Mouse (Mus musculus): Measurements from ENCODE around the gene Ptprt.

DNA sequence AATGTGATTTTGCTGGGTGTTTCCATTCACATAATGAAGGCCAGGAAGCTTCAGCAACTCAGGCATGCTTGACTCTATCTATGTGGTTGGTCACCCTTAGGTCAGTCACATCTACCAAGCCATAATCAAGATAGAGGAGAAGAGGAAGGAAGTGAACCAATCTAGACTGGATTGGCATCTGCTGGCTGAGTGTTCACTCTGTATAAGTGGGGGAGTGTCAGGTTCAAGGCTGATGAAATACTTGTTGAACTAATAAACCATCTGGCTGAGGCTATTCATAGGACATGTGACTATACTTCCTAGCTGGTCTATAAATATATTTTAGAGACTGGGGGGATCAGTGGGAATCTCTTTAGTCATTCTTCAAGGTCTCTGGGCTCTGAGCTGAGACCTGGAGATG, 1086.5 kb downstream of the Ptprt start:
- TF ChIP-seq CTCF (IDR thresholded peaks at IDR 0.05 in 2 of 3, conservative IDR thresholded peaks at IDR 0.05 in 1 of 3; ENCODE audit: control insufficient read depth in 1 of 3, insufficient read depth in 1 of 3, low read depth in 2 of 3, low read length in 3 of 3, poor library complexity in 1 of 3, severe bottlenecking in 1 of 3) (no peak), TCF12 (IDR thresholded peaks at IDR 0.05; ENCODE audit: low read depth, low read length) (no peak), CHD2 (IDR thresholded peaks at IDR 0.05; ENCODE audit: low read length) (no peak), TAL1 (IDR thresholded peaks at IDR 0.05; ENCODE audit: low read length) (no peak), EP300 (IDR thresholded peaks at IDR 0.05; ENCODE audit: low read depth in 1 of 2, low read length in 2 of 2) (no peak), HCFC1 (IDR thresholded peaks at IDR 0.05; ENCODE audit: low read depth, low read length) (no peak), POLR2A (IDR thresholded peaks at IDR 0.05; ENCODE audit: control insufficient read depth in 1 of 2, insufficient read depth in 1 of 2, low read depth in 1 of 2, low read length in 2 of 2, poor library complexity in 1 of 2) (no peak)
